In genomic region chrX:42540030-42540755, GRCm38 (mm10) we compare ENCODE assay signal across 8 mouse cellular contexts. TPM values are rescaled to one million over a fixed set of nuclear protein-coding genes. Genes with fewer than 3 reads are reported as not detected.
DNase-seq lines count a peak whose midpoint lies in the region; ATAC-seq lines count a peak whose summit lies in the region.

No protein-coding gene starts in this region.

- H3K4me1 ChIP-seq in liver, embryonic 15.5 days (replicated peaks) = no peaks in the 10 kb centered on the region

- H3K9ac ChIP-seq in liver, embryonic 15.5 days = no peak overlapping the region

- DNase-seq in adrenal gland, postnatal 10 days = peak; percentile 1
- DNase-seq in adrenal gland, adult 8-10 months = no peak
- peak; percentile 17 for DNase-seq in right cerebral cortex, adult 18-20 months
- no peak for DNase-seq in right cerebral cortex, postnatal 10 days (ENCODE audit: low spot score in 2 of 2)
- peak; percentile 12 to 14 for DNase-seq in heart, postnatal 10 days
- DNase-seq in telencephalon, adult 2 months (ENCODE audit: low read depth, low spot score) = peak; percentile 16
- no peak for DNase-seq in spleen, adult 18-20 months

- H3K9me3 ChIP-seq in liver, embryonic 15.5 days (replicated peaks) = no peaks in the 10 kb centered on the region

- H3K36me3 ChIP-seq in liver, embryonic 15.5 days (replicated peaks) = no peaks in the 10 kb centered on the region

- peak overlapping the region; percentile 25; the same call in 1 of the 2 replicates for H3K4me3 ChIP-seq in liver, embryonic 15.5 days (replicated peaks)

- intact Hi-C loops in heart, postnatal 10 days (cut with DNase I) = no loop called here

- no peaks in the 10 kb centered on the region for H3K27me3 ChIP-seq in liver, embryonic 15.5 days

- H3K4me2 ChIP-seq in liver, embryonic 15.5 days = peak overlapping the region; percentile 51

- no peak for ATAC-seq in liver, embryonic 15.5 days (ENCODE audit: insufficient read depth)

- H3K27ac ChIP-seq in liver, embryonic 15.5 days (replicated peaks) = no peak overlapping the region

- WGBS in liver, embryonic 15.5 days (ENCODE audit: insufficient replicate concordance) = 38% methylated on average over 3 of the region's 3 CpGs

RNA-seq across cellular contexts. Expression of gene Sh2d1a, which starts 37.9 kb away (rescaled TPM):
- 1 to 10 TPM in 1 of 2 experiments, under 1 TPM in 1; 0.63 to 1.1 TPM for total RNA-seq in adrenal gland, postnatal 10 days (2021)
- total RNA-seq in adrenal gland, adult 8-10 months (2022) = not detected
- under 1 TPM; 0.41 to 0.47 TPM for total RNA-seq in heart, postnatal 10 days (2021)
- not detected in 2 replicates for polyA plus RNA-seq in liver, embryonic 15.5 days (2015; fragmentation: Nextera tagmentation; extraction: Ambion mirVana)

RNA-seq across cellular contexts. Expression of gene Tex13c2, which starts 50.7 kb away (rescaled TPM):
- not detected for total RNA-seq in adrenal gland, postnatal 10 days (2021)
- not detected for total RNA-seq in adrenal gland, adult 8-10 months (2022)
- not detected for total RNA-seq in heart, postnatal 10 days (2021)
- polyA plus RNA-seq in liver, embryonic 15.5 days (2015; fragmentation: Nextera tagmentation; extraction: Ambion mirVana) = not detected in 2 replicates

Comparison
In these comparisons a context has a peak if more than half of its experiments do, and no peak if none do; other contexts are left out.
1. DNase-seq: peak in adrenal gland, postnatal 10 days (single experiment), right cerebral cortex, adult 18-20 months (single experiment), heart, postnatal 10 days (2 of 2) and telencephalon, adult 2 months (single experiment); none in adrenal gland, adult 8-10 months (single experiment), right cerebral cortex, postnatal 10 days (0 of 2) and spleen, adult 18-20 months (0 of 2).